In genomic region chr6:67033604-67034003, GRCm38 (mm10) we compare ENCODE assay signal across 25 mouse cellular contexts. TPM values are rescaled to one million over a fixed set of nuclear protein-coding genes. Genes with fewer than 3 reads are reported as not detected.
DNase-seq lines count a peak whose midpoint lies in the region; ATAC-seq and TF ChIP-seq lines count a peak whose summit lies in the region.
"Had no signal": no experiment of that assay in that cellular context is flagged by ENCODE, and none has a peak within 500 bp of the region (broad histone marks: within the 10 kb centered on the region; RNA-seq: fewer than 3 reads in every experiment).

No protein-coding gene starts in this region.

- DNase-seq in heart, adult 18-20 months = no peak
- DNase-seq in ES-E14 (ENCODE audit: low read depth, low spot score) = no peak
- DNase-seq in liver, postnatal 0 days = no peak
- no peak for DNase-seq in spleen, postnatal 36 days (ENCODE audit: low spot score in 2 of 2)
- DNase-seq: adrenal gland, adult 2 months; cerebellum, adult 11 months; cerebellum, postnatal 25 days; forebrain, postnatal 0 days; gastrocnemius, postnatal 25 days; heart, postnatal 14 days; kidney, adult 18-20 months; layer of hippocampus, adult 9-11 months; left cerebral cortex, postnatal 4 days; lung, postnatal 4 days; thymus, adult 2 months; thymus, postnatal 4 days had no signal

- H3K27ac ChIP-seq in heart, embryonic 13.5 days (replicated peaks) = no peak overlapping the region
- peak overlapping the region; percentile 54; the same call in 1 of the 2 replicates for H3K27ac ChIP-seq in ES-E14 (ENCODE audit: insufficient read depth, low read depth, low read length, poor library complexity, severe bottlenecking)
- H3K27ac ChIP-seq in embryonic fibroblast, embryonic 13.5 days (ENCODE audit: insufficient read depth, low read length) = peak overlapping the region; percentile 27
- peak overlapping the region; percentile 92 for H3K27ac ChIP-seq in liver, postnatal 0 days (ENCODE audit: low read depth)
- H3K27ac ChIP-seq: embryonic facial prominence, embryonic 13.5 days; hindbrain, embryonic 13.5 days; left cerebral cortex, adult 2 months; limb, embryonic 15.5 days; midbrain, embryonic 10.5 days had no signal

- no peak overlapping the region for H3K9ac ChIP-seq in heart, embryonic 13.5 days
- H3K9ac ChIP-seq in ES-E14 (ENCODE audit: insufficient read depth, low read depth, low read length, poor library complexity, severe bottlenecking) = no peak overlapping the region; the same call in 1 of the 2 replicates
- no peak overlapping the region for H3K9ac ChIP-seq in liver, postnatal 0 days (replicated peaks)
- H3K9ac ChIP-seq: embryonic facial prominence, embryonic 13.5 days; forebrain, postnatal 0 days; limb, embryonic 15.5 days had no signal

- TF ChIP-seq POLR2A in embryonic fibroblast, embryonic 13.5 days (IDR thresholded peaks at IDR 0.05; ENCODE audit: low read depth, low read length) = peak; percentile 38; the same call in 1 of the 2 replicates

- 0 out of 2 replicates have a peak, but pooled peaks cover 5% of the 10 kb centered on the region for H3K27me3 ChIP-seq in heart, embryonic 13.5 days (replicated peaks)
- H3K27me3 ChIP-seq in liver, postnatal 0 days (ENCODE audit: insufficient read depth, low read length) = no peaks in the 10 kb centered on the region
- H3K27me3 ChIP-seq: limb, embryonic 15.5 days had no signal

- H3K4me1 ChIP-seq in heart, embryonic 13.5 days = peaks cover 17% of the 10 kb centered on the region
- peaks cover 2 to 18% of the 10 kb centered on the region in 2 experiments for H3K4me1 ChIP-seq in ES-E14 (ENCODE audit: control insufficient read depth in 2 of 2, insufficient read depth in 2 of 2, low read length in 2 of 2, poor library complexity in 1 of 2)
- H3K4me1 ChIP-seq in embryonic fibroblast, embryonic 13.5 days (ENCODE audit: control insufficient read depth, insufficient read depth, low read length) = peaks cover 4% of the 10 kb centered on the region; the same call in 1 of the 2 replicates
- H3K4me1 ChIP-seq in liver, postnatal 0 days (ENCODE audit: insufficient read depth) = peaks cover 25% of the 10 kb centered on the region

- H3K9me3 ChIP-seq in heart, embryonic 13.5 days = no peaks in the 10 kb centered on the region
- H3K9me3 ChIP-seq in ES-E14 (ENCODE audit: control insufficient read depth, insufficient read depth, low read depth, low read length) = no peaks in the 10 kb centered on the region
- no peaks in the 10 kb centered on the region for H3K9me3 ChIP-seq in liver, postnatal 0 days (ENCODE audit: low read length)
- H3K9me3 ChIP-seq: embryonic facial prominence, embryonic 13.5 days; forebrain, embryonic 10.5 days; hindbrain, embryonic 13.5 days; limb, embryonic 15.5 days; midbrain, embryonic 10.5 days had no signal

- peak overlapping the region; percentile 9 for H3K4me3 ChIP-seq in heart, embryonic 13.5 days
- no peak overlapping the region for H3K4me3 ChIP-seq in ES-E14 (ENCODE audit: insufficient read depth in 1 of 2, low read depth in 1 of 2, low read length in 2 of 2, poor library complexity in 1 of 2, severe bottlenecking in 1 of 2)
- no peak overlapping the region for H3K4me3 ChIP-seq in embryonic fibroblast, embryonic 13.5 days (ENCODE audit: insufficient read depth, low read length)
- no peak overlapping the region for H3K4me3 ChIP-seq in liver, postnatal 0 days (ENCODE audit: low read depth, low read length)
- H3K4me3 ChIP-seq: embryonic facial prominence, embryonic 13.5 days; left cerebral cortex, adult 2 months; limb, embryonic 15.5 days; midbrain, embryonic 10.5 days had no signal

- in situ Hi-C loops in ES-E14 (cut with MboI; ENCODE audit: low sequenced_read_pairs in 2 of 2, unreplicated experiment in 2 of 2) = no loop called here

- no peak for TF ChIP-seq CTCF in embryonic fibroblast, embryonic 13.5 days (IDR thresholded peaks at IDR 0.05; ENCODE audit: borderline replicate concordance, insufficient read depth, low read length)
- no peak for TF ChIP-seq CTCF in liver, postnatal 0 days (IDR thresholded peaks at IDR 0.05; ENCODE audit: low read depth)

- H3K36me3 ChIP-seq in heart, embryonic 13.5 days = no peaks in the 10 kb centered on the region
- H3K36me3 ChIP-seq in ES-E14 (ENCODE audit: control insufficient read depth, insufficient read depth, low read length, poor library complexity, severe bottlenecking) = peaks cover 21% of the 10 kb centered on the region
- 0 out of 2 replicates have a peak, but pooled peaks cover 2% of the 10 kb centered on the region for H3K36me3 ChIP-seq in liver, postnatal 0 days (replicated peaks; ENCODE audit: insufficient read depth, low read length)
- H3K36me3 ChIP-seq: embryonic facial prominence, embryonic 13.5 days; hindbrain, embryonic 13.5 days; limb, embryonic 15.5 days; midbrain, embryonic 10.5 days had no signal

- no peak for TF ChIP-seq EP300 in liver, postnatal 0 days (IDR thresholded peaks at IDR 0.05; ENCODE audit: low read depth)

- 75% methylated on average over 4 of the region's 4 CpGs for WGBS in heart, embryonic 13.5 days
- 70% methylated on average over 4 of the region's 4 CpGs for WGBS in liver, postnatal 0 days (ENCODE audit: insufficient replicate concordance)

- H3K4me2 ChIP-seq in heart, embryonic 13.5 days = peak overlapping the region; percentile 41
- peak overlapping the region; percentile 64 for H3K4me2 ChIP-seq in liver, postnatal 0 days (ENCODE audit: low read depth, low read length)
- H3K4me2 ChIP-seq: limb, embryonic 15.5 days had no signal

- no peak for ATAC-seq in heart, embryonic 13.5 days (ENCODE audit: extremely low read depth, insufficient number of reproducible peaks, low FRiP score, low TSS enrichment)
- no peak for ATAC-seq in liver, postnatal 0 days
- no peak for ATAC-seq in frontal cortex, adult (ENCODE audit: low TSS enrichment)
- ATAC-seq: forebrain, postnatal 0 days had no signal

TF ChIP-seq in ES-E14, 5 proteins besides CTCF, POLR2A, EP300 and RAD21:
- TF ChIP-seq CHD2 (IDR thresholded peaks at IDR 0.05; ENCODE audit: low read depth, low read length) (no peak), HCFC1 (IDR thresholded peaks at IDR 0.05; ENCODE audit: borderline replicate concordance, insufficient read depth, low read length) (no peak), ZC3H11A (IDR thresholded peaks at IDR 0.05; ENCODE audit: borderline replicate concordance, low read depth, low read length) (no peak), ZNF384 (IDR thresholded peaks at IDR 0.05; ENCODE audit: low read depth, low read length) (no peak), MAFK (IDR thresholded peaks at IDR 0.05; ENCODE audit: insufficient read depth, low read depth, low read length) (no peak)

RNA-seq across cellular contexts. Expression of gene Gadd45a, which starts 3.7 kb away (rescaled TPM):
- 9.4 and 11.0 TPM in 2 replicates for polyA plus RNA-seq in heart, embryonic 13.5 days (2015; fragmentation: Nextera tagmentation; extraction: Ambion mirVana)
- 10 to 100 TPM; 22.9 to 24.8 TPM for total RNA-seq in heart, adult 18-20 months (2021)
- 49.1 and 70.3 TPM in 2 replicates for total RNA-seq in ES-E14 (2012; rRNA removed)
- polyA plus RNA-seq in embryonic fibroblast, embryonic 13.5 days (2011; ENCODE audit: insufficient read length, low read depth, missing spikeins) = 59.5 and 69.2 TPM in 2 replicates
- polyA plus RNA-seq in liver, postnatal 0 days (2015; fragmentation: Nextera tagmentation; extraction: Ambion mirVana) = 49.5 and 65.0 TPM in 2 replicates
